Mouse (Mus musculus) liver, embryonic 11.5 days (tissue): ENCODE data around the gene Etnk2. TPM values are rescaled to one million over a fixed set of nuclear protein-coding genes. Genes with fewer than 3 reads are reported as not detected.

ENCODE experiments used
- ATAC-seq: fragments of 200-750 bp; cut with Nextera tagmentation; replicated peaks from 2 replicates; pipeline ENCODE4 v1.8.0; 2017; ENCODE audit warnings: moderate number of reproducible peaks, mild to moderate bottlenecking, moderate TSS enrichment, moderate library complexity; ENCODE audit not compliant: low FRiP score
- DNase-seq: peaks from one replicate; pipeline ENCODE4 v3.0.0-alpha.2; 2017; ENCODE audit warnings: low spot score
- H3K27ac ChIP-seq: fragments of 300-500 bp; sonication (generic); 2 replicates; pipeline ENCODE4 v1.5.1; 2014; ENCODE audit warnings: mild to moderate bottlenecking, low read depth, low read length, control low read depth
- H3K27me3 ChIP-seq: fragments of 300-500 bp; sonication (generic); replicated peaks from 2 replicates; pipeline ENCODE4 v1.6.1; 2014; ENCODE audit warnings: low read length, mixed read lengths; ENCODE audit not compliant: control insufficient read depth, insufficient read depth
- H3K36me3 ChIP-seq: fragments of 300-500 bp; sonication (generic); 2 replicates; pipeline ENCODE4 v1.6.1; 2014; ENCODE audit warnings: mild to moderate bottlenecking, low read length, moderate library complexity, mixed read lengths; ENCODE audit not compliant: control insufficient read depth, insufficient read depth
- H3K4me1 ChIP-seq: fragments of 300-500 bp; sonication (generic); replicated peaks from 2 replicates; pipeline ENCODE4 v1.6.1; 2014; ENCODE audit warnings: low read length, mixed read lengths; ENCODE audit not compliant: control insufficient read depth, insufficient read depth
- H3K4me2 ChIP-seq: fragments of 300-500 bp; sonication (generic); 2 replicates; pipeline ENCODE4 v1.6.1; 2014; ENCODE audit warnings: mild to moderate bottlenecking, control low read depth, moderate library complexity
- H3K4me3 ChIP-seq: fragments of 300-500 bp; sonication (generic); 2 replicates; pipeline ENCODE4 v1.5.1; 2014; ENCODE audit warnings: low read depth, low read length, control low read depth
- H3K9ac ChIP-seq: fragments of 300-500 bp; sonication (generic); 2 replicates; pipeline ENCODE4 v1.6.1; 2014; ENCODE audit warnings: low read depth, low read length, control low read depth
- H3K9me3 ChIP-seq: fragments of 300-500 bp; sonication (generic); 2 replicates; pipeline ENCODE4 v1.6.1; 2016; ENCODE audit warnings: low read length, inconsistent platforms, mixed read lengths; ENCODE audit not compliant: control insufficient read depth
- WGBS: fragments of 180-500 bp; shearing (Covaris S2); extraction: QIAGEN DNeasy Blood & Tissue Kit; methylation state at CpG from one replicate; pipeline ENCODE4 v1.1.7; 2014; 5-methylcytosine and 5-hydroxymethylcytosine counted together
- polyA plus RNA-seq: library from polyadenylated mRNA; unstranded; fragments of >200 nt; fragmentation: Nextera tagmentation; extraction: Ambion mirVana; gene quantifications from 2 replicates; pipeline ENCODE4 v1.2.1, GENCODE M21; 2014

Etnk2 gene
- polyA plus RNA-seq, 1 experiment from 2014 or later = 5.8 TPM

- DNase-seq = no peak
- Histone ChIP-seq H3K4me2 (no peak overlapping the region), H3K4me1 (peaks cover 6% of the 10 kb centered on the region), H3K9me3 (no peaks in the 10 kb centered on the region), H3K27me3 (no peaks in the 10 kb centered on the region), H3K4me3 (no peak overlapping the region), H3K27ac (no peak overlapping the region), H3K9ac (0 out of 2 replicates have a peak overlapping the region, but pooled peaks have one; percentile 39), H3K36me3 (no peaks in the 10 kb centered on the region)
- no peak for ATAC-seq
- WGBS = 76% methylated on average over 5 of the region's 5 CpGs
Observed at GRCm38 (mm10) chr1:133397094-133397482, 33.7 kb downstream of the Etnk2 start.

- DNase-seq (no peak), ATAC-seq (no peak)
- Histone ChIP-seq H3K4me3 (no peak overlapping the region), H3K9me3 (no peaks in the 10 kb centered on the region), H3K4me1 (peaks cover 6% of the 10 kb centered on the region), H3K27me3 (no peaks in the 10 kb centered on the region), H3K27ac (0 out of 2 replicates have a peak overlapping the region, but pooled peaks have one; percentile 2), H3K4me2 (0 out of 2 replicates have a peak overlapping the region, but pooled peaks have one; percentile 19), H3K36me3 (no peaks in the 10 kb centered on the region), H3K9ac (0 out of 2 replicates have a peak overlapping the region, but pooled peaks have one; percentile 39)
- WGBS = 32% methylated on average over 17 of the region's 17 CpGs
Observed at GRCm38 (mm10) chr1:133397483-133398237, 34.3 kb downstream of the Etnk2 start.

GRCm38 (mm10) chr1:133400014-133400725, 36.8 kb downstream of the Etnk2 start:
- ATAC-seq (no peak), DNase-seq (no peak)
- Histone ChIP-seq H3K27ac (no peak overlapping the region), H3K4me3 (no peak overlapping the region), H3K9me3 (no peaks in the 10 kb centered on the region), H3K4me2 (no peak overlapping the region), H3K9ac (no peak overlapping the region), H3K27me3 (no peaks in the 10 kb centered on the region), H3K36me3 (no peaks in the 10 kb centered on the region), H3K4me1 (peaks cover 8% of the 10 kb centered on the region)
- WGBS = 64% methylated on average over 13 of the region's 13 CpGs

GRCm38 (mm10) chr1:133404005-133404404, 40.6 kb downstream of the Etnk2 start:
- H3K9ac ChIP-seq = no peak overlapping the region
- no peaks in the 10 kb centered on the region for H3K9me3 ChIP-seq
- H3K27ac ChIP-seq = no peak overlapping the region
- H3K4me2 ChIP-seq = no peak overlapping the region
- H3K27me3 ChIP-seq = no peaks in the 10 kb centered on the region
- no peak overlapping the region for H3K4me3 ChIP-seq
- 59% methylated on average over 4 of the region's 4 CpGs for WGBS
- peaks cover 10% of the 10 kb centered on the region for H3K4me1 ChIP-seq
- no peaks in the 10 kb centered on the region for H3K36me3 ChIP-seq
- ATAC-seq = no peak
- DNase-seq = no peak

- no peak overlapping the region for H3K27ac ChIP-seq
- ATAC-seq = no peak
- WGBS = 60% methylated on average over 7 of the region's 7 CpGs
Observed at GRCm38 (mm10) chr1:133406614-133407013, 43.2 kb downstream of the Etnk2 start.

GRCm38 (mm10) chr1:133407436-133407835, 44.1 kb downstream of the Etnk2 start:
- Histone ChIP-seq H3K9me3 (no peaks in the 10 kb centered on the region), H3K27ac (no peak overlapping the region), H3K4me2 (no peak overlapping the region), H3K36me3 (no peaks in the 10 kb centered on the region), H3K4me3 (no peak overlapping the region), H3K4me1 (peaks cover 22% of the 10 kb centered on the region), H3K9ac (no peak overlapping the region), H3K27me3 (no peaks in the 10 kb centered on the region)
- ATAC-seq = no peak
- 69% methylated on average over 6 of the region's 6 CpGs for WGBS
- DNase-seq = no peak

More at GRCm38 (mm10) chr1:133406614-133407013, 43.2 kb downstream of the Etnk2 start:
- H3K4me1 ChIP-seq = peaks cover 22% of the 10 kb centered on the region
- H3K9ac ChIP-seq = no peak overlapping the region
- no peak for DNase-seq
- H3K4me2 ChIP-seq = no peak overlapping the region
- no peaks in the 10 kb centered on the region for H3K36me3 ChIP-seq
- no peaks in the 10 kb centered on the region for H3K27me3 ChIP-seq
- no peak overlapping the region for H3K4me3 ChIP-seq
- H3K9me3 ChIP-seq = no peaks in the 10 kb centered on the region

GRCm38 (mm10) chr1:133408321-133408720, 44.9 kb downstream of the Etnk2 start:
- WGBS = 65% methylated on average over 9 of the region's 9 CpGs
- Histone ChIP-seq H3K9ac (no peak overlapping the region), H3K36me3 (no peaks in the 10 kb centered on the region), H3K9me3 (no peaks in the 10 kb centered on the region), H3K27ac (peak overlapping the region; percentile 26; the same call in 1 of the 2 replicates), H3K4me2 (peak overlapping the region; percentile 42), H3K27me3 (no peaks in the 10 kb centered on the region), H3K4me1 (peaks cover 22% of the 10 kb centered on the region), H3K4me3 (no peak overlapping the region)
- DNase-seq (no peak), ATAC-seq (no peak)

- no peaks in the 10 kb centered on the region for H3K9me3 ChIP-seq
- ATAC-seq = peak; percentile 53; the same call in 1 of the 2 replicates
- peak overlapping the region; percentile 42 for H3K4me2 ChIP-seq
- no peak overlapping the region for H3K4me3 ChIP-seq
- WGBS = 43% methylated on average over 6 of the region's 6 CpGs
- H3K27me3 ChIP-seq = no peaks in the 10 kb centered on the region
- H3K36me3 ChIP-seq = no peaks in the 10 kb centered on the region
- no peak overlapping the region for H3K27ac ChIP-seq
- no peak overlapping the region for H3K9ac ChIP-seq
- peaks cover 21% of the 10 kb centered on the region for H3K4me1 ChIP-seq
- no peak for DNase-seq
Observed at GRCm38 (mm10) chr1:133408880-133409516, 45.6 kb downstream of the Etnk2 start.
